Mouse (Mus musculus): ENCODE data around the gene Prkn. TPM values are rescaled to one million over a fixed set of nuclear protein-coding genes. Genes with fewer than 3 reads are reported as not detected.

Prkn gene
- polyA plus RNA-seq, 1 experiment from 2014 or later: 1.6 TPM

GRCm38 (mm10) chr17:11845506-11845905 is 1005.3 kb downstream of the Prkn start:
- no peak for ATAC-seq
- WGBS: 73% methylated on average over 2 of the region's 2 CpGs
- Histone ChIP-seq H3K4me2 (no peak overlapping the region), H3K4me3 (no peak overlapping the region), H3K27ac (no peak overlapping the region), H3K4me1 (peaks cover 5% of the 10 kb centered on the region; the same call in 1 of the 2 replicates), H3K36me3 (ENCODE audit: poor library complexity, severe bottlenecking) (no peaks in the 10 kb centered on the region), H3K9ac (no peak overlapping the region), H3K9me3 (replicated peaks) (no peaks in the 10 kb centered on the region), H3K27me3 (no peaks in the 10 kb centered on the region)

- H3K36me3 ChIP-seq (ENCODE audit: poor library complexity, severe bottlenecking): no peaks in the 10 kb centered on the region
- H3K27ac ChIP-seq: no peak overlapping the region
- no peak for ATAC-seq
- no peak overlapping the region for H3K9ac ChIP-seq
- H3K4me2 ChIP-seq: no peak overlapping the region
- H3K4me1 ChIP-seq: no peaks in the 10 kb centered on the region
- H3K27me3 ChIP-seq: no peaks in the 10 kb centered on the region
- H3K9me3 ChIP-seq (replicated peaks): no peaks in the 10 kb centered on the region
- H3K4me3 ChIP-seq: no peak overlapping the region
- 87% methylated on average over 10 of the region's 10 CpGs for WGBS
These were observed 1014.4 kb downstream of the Prkn start for GRCm38 (mm10) chr17:11854571-11854970.

GRCm38 (mm10) chr17:11858772-11859405 is 1018.7 kb downstream of the Prkn start:
- WGBS: 88% methylated on average over 7 of the region's 7 CpGs
- Histone ChIP-seq H3K4me1 (no peaks in the 10 kb centered on the region), H3K27me3 (no peaks in the 10 kb centered on the region), H3K27ac (no peak overlapping the region), H3K4me2 (no peak overlapping the region), H3K36me3 (ENCODE audit: poor library complexity, severe bottlenecking) (no peaks in the 10 kb centered on the region), H3K4me3 (no peak overlapping the region), H3K9ac (no peak overlapping the region), H3K9me3 (replicated peaks) (no peaks in the 10 kb centered on the region)
- no peak; the same call in 1 of the 2 replicates for ATAC-seq

DNA sequence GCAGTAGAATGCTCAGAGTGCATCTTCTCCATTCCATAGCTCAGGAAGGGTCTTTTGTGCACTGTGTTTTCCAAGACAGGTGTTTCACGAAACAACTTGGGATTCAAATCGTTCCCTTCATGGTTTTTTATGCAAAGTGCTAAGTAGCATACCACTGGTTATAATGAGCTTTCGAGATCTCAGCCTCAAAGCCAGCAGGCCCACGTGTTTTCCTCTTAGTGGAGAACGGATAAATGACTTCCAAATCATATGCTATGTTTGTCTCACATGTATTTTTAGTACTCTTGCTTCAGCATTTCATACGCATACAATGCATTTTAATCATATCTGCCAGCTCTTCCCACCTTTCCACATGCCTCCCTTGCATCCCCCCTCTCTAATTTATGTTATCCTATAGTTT is 1021.0 kb downstream of the Prkn start:
- no peak for ATAC-seq
- H3K27me3 ChIP-seq: no peaks in the 10 kb centered on the region
- no peak overlapping the region for H3K27ac ChIP-seq
- 87% methylated on average over 6 of the region's 6 CpGs for WGBS
- H3K36me3 ChIP-seq (ENCODE audit: poor library complexity, severe bottlenecking): no peaks in the 10 kb centered on the region
- no peak overlapping the region for H3K4me2 ChIP-seq
- H3K9me3 ChIP-seq (replicated peaks): no peaks in the 10 kb centered on the region
- no peak overlapping the region for H3K4me3 ChIP-seq
- H3K9ac ChIP-seq: no peak overlapping the region
- H3K4me1 ChIP-seq: no peaks in the 10 kb centered on the region

- no peaks in the 10 kb centered on the region for H3K9me3 ChIP-seq (replicated peaks)
- no peak overlapping the region for H3K27ac ChIP-seq
- no peaks in the 10 kb centered on the region for H3K27me3 ChIP-seq
- H3K4me2 ChIP-seq: no peak overlapping the region
- no peak for ATAC-seq
- H3K4me1 ChIP-seq: no peaks in the 10 kb centered on the region
- H3K9ac ChIP-seq: no peak overlapping the region
- no peak overlapping the region for H3K4me3 ChIP-seq
- 91% methylated on average over 2 of the region's 2 CpGs for WGBS
- no peaks in the 10 kb centered on the region for H3K36me3 ChIP-seq (ENCODE audit: poor library complexity, severe bottlenecking)
These were observed 1022.2 kb downstream of the Prkn start for GRCm38 (mm10) chr17:11862360-11862759.

GRCm38 (mm10) chr17:11863017-11863416 is 1022.8 kb downstream of the Prkn start:
- WGBS: 92% methylated on average over 11 of the region's 11 CpGs
- H3K27me3 ChIP-seq: no peaks in the 10 kb centered on the region
- no peak overlapping the region for H3K4me2 ChIP-seq
- no peaks in the 10 kb centered on the region for H3K9me3 ChIP-seq (replicated peaks)
- H3K9ac ChIP-seq: no peak overlapping the region
- H3K4me1 ChIP-seq: no peaks in the 10 kb centered on the region
- H3K36me3 ChIP-seq (ENCODE audit: poor library complexity, severe bottlenecking): no peaks in the 10 kb centered on the region
- ATAC-seq: no peak
- no peak overlapping the region for H3K27ac ChIP-seq
- no peak overlapping the region for H3K4me3 ChIP-seq

DNA sequence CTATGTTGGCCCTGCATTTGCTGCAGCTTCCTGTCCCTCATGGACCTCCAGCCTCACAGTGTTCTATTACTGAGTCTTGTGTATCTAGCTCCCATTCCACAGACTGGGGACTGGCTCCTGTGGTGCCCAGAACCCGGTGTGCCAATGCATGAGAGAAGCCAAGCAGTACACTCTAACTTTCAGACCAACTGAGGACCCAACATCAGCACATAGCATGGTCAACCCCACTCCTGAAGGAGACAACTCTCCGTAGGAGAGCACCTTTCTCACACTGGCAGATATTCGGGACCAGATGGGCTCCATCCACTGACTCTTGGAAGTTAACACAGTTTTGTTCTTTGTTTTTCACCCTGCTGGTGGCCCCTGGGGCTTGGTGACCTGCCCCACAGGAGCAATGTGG is 1026.0 kb downstream of the Prkn start:
- Histone ChIP-seq H3K9me3 (replicated peaks) (no peaks in the 10 kb centered on the region), H3K4me3 (no peak overlapping the region), H3K27me3 (no peaks in the 10 kb centered on the region), H3K27ac (no peak overlapping the region), H3K4me2 (no peak overlapping the region), H3K36me3 (ENCODE audit: poor library complexity, severe bottlenecking) (no peaks in the 10 kb centered on the region), H3K9ac (no peak overlapping the region), H3K4me1 (no peaks in the 10 kb centered on the region)
- WGBS: 85% methylated on average over 3 of the region's 3 CpGs
- no peak for ATAC-seq

GRCm38 (mm10) chr17:11867334-11868095 is 1027.3 kb downstream of the Prkn start:
- 84% methylated on average over 13 of the region's 13 CpGs for WGBS
- no peak for ATAC-seq

GRCm38 (mm10) chr17:11870546-11870945 is 1030.4 kb downstream of the Prkn start:
- no peaks in the 10 kb centered on the region for H3K4me1 ChIP-seq
- no peak overlapping the region for H3K9ac ChIP-seq
- ATAC-seq: no peak
- H3K36me3 ChIP-seq (ENCODE audit: poor library complexity, severe bottlenecking): no peaks in the 10 kb centered on the region
- no peaks in the 10 kb centered on the region for H3K9me3 ChIP-seq (replicated peaks)
- H3K27ac ChIP-seq: no peak overlapping the region
- no peak overlapping the region for H3K4me3 ChIP-seq
- no peak overlapping the region for H3K4me2 ChIP-seq
- H3K27me3 ChIP-seq: no peaks in the 10 kb centered on the region
- 90% methylated on average over 10 of the region's 10 CpGs for WGBS

More at GRCm38 (mm10) chr17:11867334-11868095, 1027.3 kb downstream of the Prkn start:
- Histone ChIP-seq H3K4me2 (no peak overlapping the region), H3K9me3 (replicated peaks) (no peaks in the 10 kb centered on the region), H3K27ac (no peak overlapping the region), H3K4me3 (no peak overlapping the region), H3K36me3 (ENCODE audit: poor library complexity, severe bottlenecking) (no peaks in the 10 kb centered on the region), H3K27me3 (no peaks in the 10 kb centered on the region), H3K9ac (no peak overlapping the region), H3K4me1 (no peaks in the 10 kb centered on the region)

- H3K4me1 ChIP-seq: no peaks in the 10 kb centered on the region
- H3K9ac ChIP-seq: no peak overlapping the region
- 86% methylated on average over 2 of the region's 2 CpGs for WGBS
- no peaks in the 10 kb centered on the region for H3K9me3 ChIP-seq (replicated peaks)
- H3K4me2 ChIP-seq: no peak overlapping the region
- no peak for ATAC-seq
- no peaks in the 10 kb centered on the region for H3K27me3 ChIP-seq
- no peaks in the 10 kb centered on the region for H3K36me3 ChIP-seq (ENCODE audit: poor library complexity, severe bottlenecking)
- H3K4me3 ChIP-seq: no peak overlapping the region
- H3K27ac ChIP-seq: no peak overlapping the region
These were observed 1036.1 kb downstream of the Prkn start for GRCm38 (mm10) chr17:11876240-11876639.

DNA sequence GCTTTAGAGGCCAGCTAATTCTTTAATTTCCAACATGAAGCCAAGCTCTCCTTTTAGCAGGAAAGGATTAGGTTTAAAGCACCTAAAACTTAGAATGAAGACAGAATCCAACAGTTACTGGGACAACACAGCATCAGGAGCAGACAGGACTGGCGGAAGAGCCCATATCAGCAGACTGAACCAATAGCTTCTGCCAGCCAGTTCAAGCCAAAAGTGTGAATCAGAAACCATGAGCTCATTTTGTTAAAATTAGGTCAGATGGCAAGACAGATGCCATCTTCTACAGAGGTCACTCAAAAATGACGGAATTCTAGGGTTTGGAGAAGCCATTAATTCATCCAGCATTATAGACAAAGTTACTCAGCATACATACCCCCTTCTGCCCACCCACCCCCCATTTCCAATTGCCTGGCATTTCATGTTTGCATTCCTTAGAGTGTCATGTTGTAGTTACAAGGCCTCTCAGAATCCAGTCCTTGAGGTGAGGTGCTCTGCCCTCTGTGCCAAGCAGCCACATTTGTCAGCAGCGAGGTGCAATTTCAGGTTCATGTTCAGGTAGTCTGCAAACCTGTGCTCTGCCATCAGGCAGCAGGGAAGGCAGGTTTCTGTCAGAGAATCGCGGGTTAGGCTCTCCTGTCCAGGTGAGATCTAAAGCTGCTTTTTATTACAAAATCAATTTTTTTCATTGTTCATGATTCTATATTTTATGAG is 1041.1 kb downstream of the Prkn start:
- Histone ChIP-seq H3K27ac (no peak overlapping the region), H3K9me3 (replicated peaks) (no peaks in the 10 kb centered on the region), H3K9ac (no peak overlapping the region), H3K4me3 (no peak overlapping the region), H3K4me2 (no peak overlapping the region), H3K27me3 (no peaks in the 10 kb centered on the region), H3K36me3 (ENCODE audit: poor library complexity, severe bottlenecking) (no peaks in the 10 kb centered on the region), H3K4me1 (no peaks in the 10 kb centered on the region)
- WGBS: 93% methylated on average over 5 of the region's 5 CpGs
- ATAC-seq: no peak

DNA sequence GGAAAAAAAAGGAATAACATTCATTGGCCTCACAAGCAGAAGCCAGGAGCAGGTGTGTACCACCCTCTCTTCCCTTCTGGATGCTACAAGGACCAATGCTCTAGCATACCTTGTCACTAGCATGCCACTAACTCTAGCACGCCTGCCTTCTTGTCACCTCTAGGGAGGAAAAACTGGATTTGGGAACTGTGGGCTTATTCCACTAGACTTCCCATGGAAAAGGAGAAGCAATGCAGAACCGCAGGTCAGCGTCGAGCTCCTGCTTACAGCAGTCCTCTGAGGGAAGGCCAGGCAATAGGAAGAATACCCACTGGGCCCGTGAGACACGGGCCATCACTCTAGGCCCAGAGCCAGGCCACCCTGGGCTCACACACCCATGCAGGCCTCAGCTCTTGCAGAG is 1045.4 kb downstream of the Prkn start:
- Histone ChIP-seq H3K4me1 (no peaks in the 10 kb centered on the region), H3K27me3 (no peaks in the 10 kb centered on the region), H3K9ac (no peak overlapping the region), H3K4me3 (no peak overlapping the region), H3K27ac (no peak overlapping the region), H3K9me3 (replicated peaks) (no peaks in the 10 kb centered on the region), H3K36me3 (ENCODE audit: poor library complexity, severe bottlenecking) (no peaks in the 10 kb centered on the region), H3K4me2 (no peak overlapping the region)
- 94% methylated on average over 6 of the region's 6 CpGs for WGBS
- ATAC-seq: no peak

Measured in forebrain, embryonic 13.5 days (tissue).